Mouse (Mus musculus): ENCODE measurements around the gene Aph1a. TPM values are rescaled to one million over a fixed set of nuclear protein-coding genes. Genes with fewer than 3 reads are reported as not detected.
"Not testable (repeated sequence)": the region's sequence is repeated elsewhere in the genome, so short reads cannot be mapped to it uniquely, and the experiment has no call there.

Gene Aph1a
- polyA plus RNA-seq, 1 experiment from 2014 or later = 11.8 TPM

- H3K27me3 ChIP-seq; ATAC-seq (ENCODE audit: insufficient read depth): not testable (repeated sequence)
Measured at GRCm38 (mm10) chr3:95923429-95923828, 29.7 kb downstream of the Aph1a start.

GRCm38 (mm10) chr3:95924185-95924584 lies 30.4 kb downstream of the Aph1a start:
- Histone ChIP-seq H3K9ac (no peak overlapping the region), H3K27me3 (no peaks in the 10 kb centered on the region), H3K36me3 (replicated peaks) (no peaks in the 10 kb centered on the region), H3K4me1 (replicated peaks) (peaks cover 13% of the 10 kb centered on the region), H3K4me2 (no peak overlapping the region), H3K9me3 (replicated peaks) (no peaks in the 10 kb centered on the region), H3K4me3 (replicated peaks) (no peak overlapping the region), H3K27ac (replicated peaks) (no peak overlapping the region)
- WGBS (ENCODE audit: insufficient replicate concordance) = 29% methylated on average over 4 of the region's 4 CpGs
- no peak for ATAC-seq (ENCODE audit: insufficient read depth)

More at GRCm38 (mm10) chr3:95923429-95923828, 29.7 kb downstream of the Aph1a start:
- not testable (repeated sequence) for H3K4me2 ChIP-seq; H3K36me3 ChIP-seq (replicated peaks); H3K4me3 ChIP-seq (replicated peaks); H3K9ac ChIP-seq; H3K27ac ChIP-seq (replicated peaks); H3K9me3 ChIP-seq (replicated peaks)
- H3K4me1 ChIP-seq (replicated peaks) = peaks cover 11% of the 10 kb centered on the region
- WGBS (ENCODE audit: insufficient replicate concordance) = 57% methylated on average over 7 of the region's 7 CpGs

- H3K4me1 ChIP-seq (replicated peaks) = peaks cover 13% of the 10 kb centered on the region
- H3K36me3 ChIP-seq (replicated peaks) = no peaks in the 10 kb centered on the region
- no peaks in the 10 kb centered on the region for H3K27me3 ChIP-seq
- no peaks in the 10 kb centered on the region for H3K9me3 ChIP-seq (replicated peaks)
- H3K27ac ChIP-seq (replicated peaks) = no peak overlapping the region
- no peak overlapping the region for H3K9ac ChIP-seq
- H3K4me3 ChIP-seq (replicated peaks) = no peak overlapping the region
- no peak for ATAC-seq (ENCODE audit: insufficient read depth)
- 66% methylated on average over 5 of the region's 5 CpGs for WGBS (ENCODE audit: insufficient replicate concordance)
- H3K4me2 ChIP-seq = no peak overlapping the region
Measured at GRCm38 (mm10) chr3:95925087-95925486, 31.3 kb downstream of the Aph1a start.

GRCm38 (mm10) chr3:95928261-95928657 lies 34.5 kb downstream of the Aph1a start:
- no peak for ATAC-seq (ENCODE audit: insufficient read depth)
- Histone ChIP-seq H3K4me3 (replicated peaks) (peak overlapping the region; percentile 90), H3K4me2 (peak overlapping the region; percentile 77), H3K4me1 (replicated peaks) (peaks cover 35% of the 10 kb centered on the region), H3K27ac (replicated peaks) (peak overlapping the region; percentile 92), H3K9me3 (replicated peaks) (no peaks in the 10 kb centered on the region), H3K36me3 (replicated peaks) (peaks cover 2% of the 10 kb centered on the region), H3K27me3 (no peaks in the 10 kb centered on the region), H3K9ac (peak overlapping the region; percentile 77)
- WGBS (ENCODE audit: insufficient replicate concordance) = 30% methylated on average over 6 of the region's 6 CpGs

- H3K4me3 ChIP-seq (replicated peaks) = peak within 1 kb of the TSS; percentile 90
- ATAC-seq (ENCODE audit: insufficient read depth) = peak; percentile 99
- H3K4me2 ChIP-seq = peak within 1 kb of the TSS; percentile 83
- H3K27me3 ChIP-seq = no peaks in the 10 kb centered on the region
- H3K9me3 ChIP-seq (replicated peaks) = no peaks in the 10 kb centered on the region
- peaks cover 35% of the 10 kb centered on the region for H3K4me1 ChIP-seq (replicated peaks)
- H3K36me3 ChIP-seq (replicated peaks) = peaks cover 8% of the 10 kb centered on the region
- H3K9ac ChIP-seq = peak within 1 kb of the TSS; percentile 98
- under 1% methylated on average over 49 of the region's 49 CpGs for WGBS (ENCODE audit: insufficient replicate concordance)
- H3K27ac ChIP-seq (replicated peaks) = peak within 1 kb of the TSS; percentile 92
Measured at GRCm38 (mm10) chr3:95928658-95929503, 35.1 kb downstream of the Aph1a start, which contains the start of gene Anp32e. Gene Anp32e (plus strand): TSS chr3:95929246.

- under 1% methylated on average over 105 of the region's 105 CpGs for WGBS (ENCODE audit: insufficient replicate concordance)
- H3K4me1 ChIP-seq (replicated peaks) = peaks cover 35% of the 10 kb centered on the region
- H3K9me3 ChIP-seq (replicated peaks) = no peaks in the 10 kb centered on the region
- ATAC-seq (ENCODE audit: insufficient read depth) = peak; percentile 5; the same call in 1 of the 2 replicates
- H3K27ac ChIP-seq (replicated peaks) = peak overlapping the region; percentile 91
- peak overlapping the region; percentile 83 for H3K4me2 ChIP-seq
- H3K9ac ChIP-seq = peak overlapping the region; percentile 98
- H3K4me3 ChIP-seq (replicated peaks) = peak overlapping the region; percentile 90
- no peaks in the 10 kb centered on the region for H3K27me3 ChIP-seq
- peaks cover 18% of the 10 kb centered on the region for H3K36me3 ChIP-seq (replicated peaks)
Measured at GRCm38 (mm10) chr3:95929581-95930470, 36.1 kb downstream of the Aph1a start.

- H3K27ac ChIP-seq (replicated peaks) = peak overlapping the region; percentile 91
- peaks cover 24% of the 10 kb centered on the region for H3K36me3 ChIP-seq (replicated peaks)
- peak overlapping the region; percentile 90 for H3K4me3 ChIP-seq (replicated peaks)
- no peaks in the 10 kb centered on the region for H3K9me3 ChIP-seq (replicated peaks)
- no peaks in the 10 kb centered on the region for H3K27me3 ChIP-seq
- H3K4me2 ChIP-seq = peak overlapping the region; percentile 83
- peaks cover 35% of the 10 kb centered on the region for H3K4me1 ChIP-seq (replicated peaks)
- peak overlapping the region; percentile 98 for H3K9ac ChIP-seq
- WGBS (ENCODE audit: insufficient replicate concordance) = under 1% methylated on average over 5 of the region's 5 CpGs
- ATAC-seq (ENCODE audit: insufficient read depth) = no peak
Measured at GRCm38 (mm10) chr3:95930471-95930789, 36.7 kb downstream of the Aph1a start.

- Histone ChIP-seq H3K27me3 (no peaks in the 10 kb centered on the region), H3K27ac (replicated peaks) (no peak overlapping the region), H3K9ac (peak overlapping the region; percentile 98; the same call in 1 of the 2 replicates), H3K4me3 (replicated peaks) (peak overlapping the region; percentile 90), H3K4me2 (peak overlapping the region; percentile 83), H3K4me1 (replicated peaks) (peaks cover 35% of the 10 kb centered on the region), H3K36me3 (replicated peaks) (peaks cover 32% of the 10 kb centered on the region), H3K9me3 (replicated peaks) (no peaks in the 10 kb centered on the region)
- WGBS (ENCODE audit: insufficient replicate concordance) = 79% methylated on average over 1 of the region's 1 CpGs
- no peak for ATAC-seq (ENCODE audit: insufficient read depth)
Measured at GRCm38 (mm10) chr3:95931471-95931870, 37.7 kb downstream of the Aph1a start.

GRCm38 (mm10) chr3:95932157-95932556 lies 38.4 kb downstream of the Aph1a start:
- no peak overlapping the region for H3K9ac ChIP-seq
- no peaks in the 10 kb centered on the region for H3K27me3 ChIP-seq
- 47% methylated on average over 1 of the region's 1 CpGs for WGBS (ENCODE audit: insufficient replicate concordance)
- peak overlapping the region; percentile 6; the same call in 1 of the 2 replicates for H3K4me2 ChIP-seq
- peaks cover 39% of the 10 kb centered on the region for H3K36me3 ChIP-seq (replicated peaks)
- H3K27ac ChIP-seq (replicated peaks) = no peak overlapping the region
- no peak for ATAC-seq (ENCODE audit: insufficient read depth)
- H3K4me1 ChIP-seq (replicated peaks) = peaks cover 35% of the 10 kb centered on the region
- H3K4me3 ChIP-seq (replicated peaks) = no peak overlapping the region
- no peaks in the 10 kb centered on the region for H3K9me3 ChIP-seq (replicated peaks)

GRCm38 (mm10) chr3:95932566-95932965 lies 38.8 kb downstream of the Aph1a start:
- 80% methylated on average over 7 of the region's 7 CpGs for WGBS (ENCODE audit: insufficient replicate concordance)
- Histone ChIP-seq H3K4me2 (peak overlapping the region; percentile 6; the same call in 1 of the 2 replicates), H3K9me3 (replicated peaks) (no peaks in the 10 kb centered on the region), H3K27me3 (no peaks in the 10 kb centered on the region), H3K27ac (replicated peaks) (no peak overlapping the region), H3K4me1 (replicated peaks) (peaks cover 31% of the 10 kb centered on the region), H3K9ac (no peak overlapping the region), H3K36me3 (replicated peaks) (peaks cover 43% of the 10 kb centered on the region), H3K4me3 (replicated peaks) (no peak overlapping the region)
- no peak for ATAC-seq (ENCODE audit: insufficient read depth)

Measured in liver, embryonic 15.5 days (tissue).